Mouse (Mus musculus) T-helper 1 cell (primary cell): ENCODE results near the gene Dmc1.

Source experiments
- in situ Hi-C: fragments of 300-600 bp; cut with MboI, MseI; formaldehyde crosslinking; loops from one replicate; pipeline ENCODE4 v1.15.1; 2025; ENCODE audit warnings: high pct_unique_total_duplicates

The Dmc1 gene

DNA sequence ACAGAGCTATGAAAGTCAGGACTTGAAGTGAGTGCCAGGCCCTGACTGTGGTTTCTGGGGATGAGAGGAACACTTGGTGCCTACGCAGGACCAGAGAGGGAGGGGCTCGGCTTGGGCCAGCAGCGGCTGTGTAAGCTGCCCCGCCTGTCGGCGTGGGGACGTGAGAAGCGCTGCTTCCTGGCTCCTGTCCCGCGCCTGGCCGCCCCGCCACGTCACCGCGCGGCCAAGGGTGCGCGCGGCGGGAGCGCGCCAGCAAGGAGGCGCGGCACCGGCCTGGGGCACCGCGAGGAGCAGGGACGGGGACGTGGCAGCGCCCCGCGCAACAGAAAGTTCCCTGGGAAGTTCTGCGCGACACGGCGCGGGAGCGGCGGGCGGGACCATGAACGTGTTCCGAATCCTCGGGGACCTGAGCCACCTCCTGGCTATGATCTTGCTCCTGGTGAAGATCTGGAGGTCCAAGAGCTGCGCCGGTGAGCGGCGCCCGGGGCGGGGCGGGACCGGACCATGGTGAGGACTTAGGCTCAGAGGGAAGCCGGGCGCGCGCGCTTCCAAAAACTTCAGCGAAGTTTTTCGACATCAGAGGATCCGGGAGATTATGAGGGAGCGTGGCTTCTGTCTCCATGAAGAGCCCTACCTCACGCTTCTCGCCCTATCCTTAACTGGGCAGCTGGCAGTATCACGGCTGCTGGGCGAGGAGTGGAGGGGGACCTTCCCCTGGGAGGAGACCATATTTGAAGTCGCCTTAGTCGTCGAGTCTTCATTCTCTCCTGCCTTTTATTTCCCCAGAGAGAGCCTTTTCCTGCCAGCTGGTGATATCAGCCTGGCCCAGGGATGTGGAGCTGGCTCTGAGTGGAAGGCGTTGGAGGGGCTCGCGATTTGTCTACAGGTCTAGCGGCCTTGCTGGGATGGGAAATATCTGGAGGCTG is 88.5 kb downstream of the Dmc1 start, which contains the start of gene Kdelr3:
Kdelr3 (plus strand) TSS at position 241 of the 926 bp plus-strand sequence.
- in situ Hi-C loops, result loop anchor here (10.0 kb wide), 1 partner anchor 952 kb away; no protein-coding TSS in a partner anchor

- in situ Hi-C loops, result loop anchor here (10.0 kb wide), 1 partner anchor 949 kb away; no protein-coding TSS in a partner anchor
Measured at GRCm38 (mm10) chr15:79513940-79514339, 91.0 kb downstream of the Dmc1 start.

DNA sequence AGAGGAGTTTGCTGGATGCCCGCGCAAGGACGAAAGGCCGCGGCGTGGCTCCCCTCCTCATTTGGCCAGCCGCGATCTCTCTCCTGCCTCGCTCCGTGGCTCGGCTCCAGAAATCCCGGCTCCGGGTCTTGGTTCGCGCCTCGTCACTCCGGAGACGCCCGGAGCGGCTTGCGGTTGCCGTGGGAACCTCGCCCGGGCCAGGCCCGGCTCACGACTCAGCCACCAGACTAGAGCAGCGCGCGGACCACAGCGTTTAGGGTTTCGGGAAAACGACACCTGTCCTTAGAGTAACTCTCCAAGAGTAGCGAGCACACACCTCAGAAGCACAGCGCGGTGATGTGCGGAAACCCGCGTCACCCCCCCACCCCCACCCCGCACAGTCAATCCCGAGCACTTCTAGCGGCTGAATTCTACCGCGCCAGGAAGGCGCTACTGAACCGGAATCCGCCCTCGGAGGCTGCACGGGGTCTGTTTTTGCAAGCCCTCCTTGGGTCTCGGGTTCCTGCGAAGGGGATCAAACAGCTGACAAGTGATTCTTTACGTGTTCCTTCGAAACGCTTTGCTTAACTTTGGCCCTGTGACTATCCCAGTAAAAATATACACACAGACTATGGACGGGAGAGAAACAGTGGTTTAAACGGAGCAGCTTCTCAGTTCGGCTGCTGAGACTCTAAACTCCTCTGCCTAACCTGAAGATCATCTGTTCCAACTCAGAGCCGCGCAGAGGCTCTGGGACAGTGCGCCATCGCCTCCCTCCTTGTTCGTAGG is 93.2 kb downstream of the Dmc1 start:
- in situ Hi-C loops, result loop anchor here (10.0 kb wide), 1 partner anchor 947 kb away; no protein-coding TSS in a partner anchor
